Mouse (Mus musculus) liver, embryonic 14.5 days (tissue): ENCODE data around the gene Ssr3. TPM values are rescaled to one million over a fixed set of nuclear protein-coding genes. Genes with fewer than 3 reads are reported as not detected.
A peak's percentile ranks its signal among the peaks of the same experiment; 100 is the strongest.
"Not testable (repeated sequence)": the region's sequence is repeated elsewhere in the genome, so short reads cannot be mapped to it uniquely, and the experiment has no call there.

Source experiments
- ATAC-seq: fragments of 200-750 bp; cut with Nextera tagmentation; 2 replicates; pipeline ENCODE4 v1.8.0; 2017; ENCODE audit warnings: moderate number of reproducible peaks, mild to moderate bottlenecking, moderate library complexity; ENCODE audit not compliant: insufficient read depth
- DNase-seq, 3 experiments: peaks; one replicate each; pipeline ENCODE4 v3.0.0-alpha.2; 2012 to 2013; ENCODE audit warnings: low read depth in 3 of 3, low spot score in 3 of 3
- H3K27ac ChIP-seq: fragments of 300-500 bp; sonication (generic); 2 replicates; pipeline ENCODE4 v1.5.1; 2014; ENCODE audit warnings: moderate library complexity, mild to moderate bottlenecking, control low read depth, inconsistent platforms
- H3K27me3 ChIP-seq: fragments of 300-500 bp; sonication (generic); 2 replicates; pipeline ENCODE4 v1.6.1; 2014; ENCODE audit warnings: mild to moderate bottlenecking, low read length, moderate library complexity; ENCODE audit not compliant: control insufficient read depth, insufficient read depth
- H3K36me3 ChIP-seq: fragments of 300-500 bp; sonication (generic); replicated peaks from 2 replicates; pipeline ENCODE4 v1.6.1; 2014; ENCODE audit warnings: low read depth; ENCODE audit not compliant: control insufficient read depth, insufficient read depth
- H3K4me1 ChIP-seq, 2 experiments: fragments of 200-500 bp in 1 of 2; fragments of 300-500 bp in 1 of 2; sonication (generic) in 1 of 2; replicated peaks; 2 replicates each; pipeline ENCODE4 v1.6.1; 2012 to 2014; ENCODE audit warnings: antibody characterized with exemption in 1 of 2, inconsistent platforms in 1 of 2, low read length in 1 of 2; ENCODE audit not compliant: control insufficient read depth in 2 of 2, insufficient read depth in 2 of 2
- H3K4me2 ChIP-seq: fragments of 300-500 bp; sonication (generic); 2 replicates; pipeline ENCODE4 v1.6.1; 2014; ENCODE audit warnings: low read depth, mild to moderate bottlenecking, control low read depth, moderate library complexity
- H3K4me3 ChIP-seq, 2 experiments: fragments of 200-500 bp in 1 of 2; fragments of 300-500 bp in 1 of 2; sonication (generic) in 1 of 2; 2 replicates each; pipeline ENCODE4 v1.5.1; 2012 to 2014; ENCODE audit warnings: low read depth in 2 of 2, low read length in 2 of 2, mild to moderate bottlenecking in 2 of 2, control low read depth in 1 of 2, inconsistent platforms in 1 of 2, moderate library complexity in 1 of 2; ENCODE audit not compliant: insufficient read depth in 1 of 2
- H3K9ac ChIP-seq: fragments of 300-500 bp; sonication (generic); replicated peaks from 2 replicates; pipeline ENCODE4 v1.6.1; 2014; ENCODE audit warnings: mild to moderate bottlenecking, control low read depth, moderate library complexity
- H3K9me3 ChIP-seq: fragments of 300-500 bp; sonication (generic); 2 replicates; pipeline ENCODE4 v1.6.1; 2016; ENCODE audit warnings: low read length, mixed read lengths; ENCODE audit not compliant: control insufficient read depth
- CTCF ChIP-seq: IDR thresholded peaks from 2 replicates; pipeline ENCODE4 v1.5.1; 2016; ENCODE audit warnings: antibody characterized with exemption, low read depth, control low read depth
- EP300 ChIP-seq: IDR thresholded peaks from 2 replicates; pipeline ENCODE4 v1.6.1; 2016; ENCODE audit warnings: antibody characterized with exemption, low read depth
- WGBS: fragments of 180-500 bp; shearing (Covaris S2); extraction: QIAGEN DNeasy Blood & Tissue Kit; methylation state at CpG from one replicate; pipeline ENCODE4 v1.1.7; 2014; ENCODE audit not compliant: insufficient replicate concordance; 5-methylcytosine and 5-hydroxymethylcytosine counted together
- polyA plus RNA-seq, 2 experiments: library from polyadenylated mRNA; depleted of rRNA in 1 of 2; stranded (reverse) in 1 of 2; unstranded in 1 of 2; fragments of >200 nt; fragmentation: Nextera tagmentation in 1 of 2; extraction: Ambion mirVana in 1 of 2; gene quantifications; 2 replicates each; pipeline versions ENCODE4 v1.2.1 to v1.2.3; 2012 to 2014

Gene Ssr3
- polyA plus RNA-seq, 2 experiments, result 62.3 to 120 TPM

DNA sequence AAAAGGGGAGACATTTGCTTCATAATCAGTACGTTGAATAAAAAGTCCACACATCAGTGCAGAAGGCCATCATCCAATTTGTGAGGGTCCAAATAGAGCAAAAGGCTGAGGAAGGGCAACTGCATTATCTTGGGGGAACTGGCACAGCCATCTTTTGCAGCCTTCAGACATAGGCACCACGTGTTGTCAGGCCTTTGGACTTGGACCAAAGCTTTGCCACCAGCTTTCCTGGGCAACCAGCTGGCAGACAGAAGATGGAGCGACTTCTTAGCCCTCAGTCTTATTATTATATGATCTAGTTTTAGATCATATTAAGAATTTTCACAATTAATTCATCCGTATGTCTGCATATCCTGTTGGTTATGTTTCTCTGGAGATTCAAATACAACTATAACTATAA lies 13.4 kb upstream of the Ssr3 start:
- Histone ChIP-seq H3K27ac (no peak overlapping the region), H3K4me1 (no peaks in the 10 kb centered on the region), H3K4me3 (no peak overlapping the region), H3K27me3 (no peaks in the 10 kb centered on the region), H3K36me3 (no peaks in the 10 kb centered on the region), H3K9ac (no peak overlapping the region), H3K9me3 (no peaks in the 10 kb centered on the region), H3K4me2 (no peak overlapping the region)
- TF ChIP-seq EP300 (no peak), CTCF (no peak)
- 46% methylated on average over 4 of the region's 4 CpGs for WGBS
- DNase-seq (no peak), ATAC-seq (no peak)

DNA sequence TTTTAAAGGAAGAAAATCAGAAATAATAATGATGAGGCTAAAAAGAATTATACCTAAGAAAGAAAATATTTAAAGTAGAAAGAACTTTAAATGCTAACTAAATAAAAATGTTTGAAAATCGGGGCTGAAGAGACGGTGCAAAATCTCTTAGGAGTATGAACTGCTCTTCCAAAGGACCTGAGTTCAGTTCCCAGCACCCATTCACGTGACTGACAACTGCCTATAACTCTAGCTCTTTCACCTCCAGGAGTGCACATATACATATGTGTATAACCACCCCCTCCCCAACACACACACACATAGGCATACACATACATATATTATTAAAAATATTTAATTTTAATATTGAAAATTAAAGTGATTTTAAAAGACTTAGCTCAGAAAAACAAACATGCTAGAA lies 5.1 kb upstream of the Ssr3 start:
- no peaks in the 10 kb centered on the region for H3K27me3 ChIP-seq
- peaks cover 0 to 4% of the 10 kb centered on the region in 2 experiments; a peak in 1 of 4 replicates for H3K4me1 ChIP-seq
- H3K4me3 ChIP-seq, result no peak overlapping the region
- no peak overlapping the region for H3K4me2 ChIP-seq
- no peaks in the 10 kb centered on the region for H3K9me3 ChIP-seq
- H3K36me3 ChIP-seq, result no peaks in the 10 kb centered on the region
- no peak overlapping the region for H3K27ac ChIP-seq
- DNase-seq (no peak), ATAC-seq (no peak)
- TF ChIP-seq EP300 (no peak), CTCF (no peak)
- WGBS, result 56% methylated on average over 3 of the region's 3 CpGs
- H3K9ac ChIP-seq, result no peak overlapping the region

DNA sequence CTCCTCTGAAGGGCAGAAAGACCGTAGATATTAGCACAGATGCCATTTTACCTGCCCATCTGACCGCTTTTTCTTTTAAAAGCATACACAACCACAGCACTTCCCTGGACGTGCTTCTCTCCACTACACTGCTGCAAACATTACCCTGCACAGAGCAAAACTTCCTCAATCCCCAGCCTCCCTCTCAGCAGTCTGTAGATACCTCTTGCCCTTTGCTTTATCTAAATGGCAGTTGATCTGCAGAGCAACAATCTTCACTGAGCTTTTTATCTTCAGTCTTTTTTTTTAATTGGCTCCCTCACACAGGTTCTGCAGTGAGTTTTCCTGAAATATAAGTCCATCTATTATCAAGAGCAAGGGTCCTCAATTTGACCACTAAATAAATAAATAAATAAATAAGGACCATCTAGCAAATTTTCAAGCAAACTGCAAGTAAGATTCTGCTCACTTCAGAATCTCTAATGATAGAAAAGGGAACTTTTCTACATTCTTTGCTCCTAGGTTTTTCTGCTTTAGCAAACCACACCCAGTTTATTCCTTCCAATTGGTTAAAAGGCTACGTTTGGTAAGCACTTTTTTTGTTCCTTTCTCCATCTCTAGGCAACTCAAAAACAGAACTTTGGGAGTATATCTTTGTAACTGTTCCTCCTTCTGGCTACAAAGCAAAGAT lies 4.5 kb upstream of the Ssr3 start:
- Histone ChIP-seq H3K4me1 (peaks cover 0 to 4% of the 10 kb centered on the region in 2 experiments; a peak in 1 of 4 replicates), H3K27me3 (no peaks in the 10 kb centered on the region), H3K4me3 (no peak overlapping the region), H3K9me3 (no peaks in the 10 kb centered on the region), H3K9ac (no peak overlapping the region), H3K4me2 (no peak overlapping the region), H3K27ac (no peak overlapping the region), H3K36me3 (no peaks in the 10 kb centered on the region)
- ATAC-seq, result no peak
- no peak for TF ChIP-seq EP300
- TF ChIP-seq CTCF, result no peak
- 27% methylated on average over 4 of the region's 4 CpGs for WGBS
- no peak for DNase-seq

GRCm38 (mm10) chr3:65395111-65395510 lies 2.7 kb upstream of the Ssr3 start:
- not testable (repeated sequence) for ATAC-seq, H3K36me3 ChIP-seq, H3K4me1 ChIP-seq, H3K4me3 ChIP-seq, DNase-seq, H3K4me2 ChIP-seq, H3K27ac ChIP-seq, H3K27me3 ChIP-seq, H3K9me3 ChIP-seq, H3K9ac ChIP-seq
- 64% methylated on average over 1 of the region's 1 CpGs for WGBS

- Histone ChIP-seq H3K27ac (peak overlapping the region; percentile 48), H3K36me3 (peaks cover 27% of the 10 kb centered on the region), H3K27me3 (no peaks in the 10 kb centered on the region), H3K4me2 (peak overlapping the region; percentile 88), H3K9ac (peak overlapping the region; percentile 92), H3K9me3 (no peaks in the 10 kb centered on the region), H3K4me3 (peak overlapping the region; percentile 90 to 94), H3K4me1 (peaks cover 6 to 8% of the 10 kb centered on the region in 2 experiments; a peak in 2 of 4 replicates)
- TF ChIP-seq CTCF (no peak), EP300 (no peak)
- ATAC-seq, result peak; percentile 72
- DNase-seq, result peak in 2 of 3 experiments; percentile 7 to 11
- under 1% methylated on average over 37 of the region's 37 CpGs for WGBS
Observed at GRCm38 (mm10) chr3:65391784-65392420, 521 bp downstream of the Ssr3 start.
